Mouse (Mus musculus) thymus, postnatal 14 days (tissue): ENCODE results near the gene Drg1.
"Not testable (repeated sequence)": the region's sequence is repeated elsewhere in the genome, so short reads cannot be mapped to it uniquely, and the experiment has no call there.

Source experiments
- DNase-seq: peaks from one replicate; pipeline ENCODE4 v3.0.0; 2021

The Drg1 gene

DNA sequence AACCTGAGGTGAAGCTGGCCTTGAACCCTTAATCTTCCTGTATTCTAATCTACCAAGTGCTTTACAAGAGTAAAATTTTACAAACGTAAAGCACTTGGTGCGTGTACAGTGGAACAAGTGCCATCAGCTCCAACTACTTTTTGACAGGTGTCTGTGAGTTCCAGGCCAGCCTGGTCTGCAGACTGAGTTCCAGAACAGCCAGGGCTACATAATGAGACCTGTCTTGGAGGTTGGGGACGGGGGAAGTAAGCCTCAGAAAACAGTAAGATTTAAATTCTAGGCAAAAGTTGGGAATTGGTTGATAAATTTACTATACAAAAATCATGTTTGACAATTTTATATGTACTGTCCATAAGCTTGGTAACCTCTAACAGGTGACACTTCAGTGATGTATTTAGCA is 61.0 kb downstream of the Drg1 start:
- DNase-seq, result no peak

DNA sequence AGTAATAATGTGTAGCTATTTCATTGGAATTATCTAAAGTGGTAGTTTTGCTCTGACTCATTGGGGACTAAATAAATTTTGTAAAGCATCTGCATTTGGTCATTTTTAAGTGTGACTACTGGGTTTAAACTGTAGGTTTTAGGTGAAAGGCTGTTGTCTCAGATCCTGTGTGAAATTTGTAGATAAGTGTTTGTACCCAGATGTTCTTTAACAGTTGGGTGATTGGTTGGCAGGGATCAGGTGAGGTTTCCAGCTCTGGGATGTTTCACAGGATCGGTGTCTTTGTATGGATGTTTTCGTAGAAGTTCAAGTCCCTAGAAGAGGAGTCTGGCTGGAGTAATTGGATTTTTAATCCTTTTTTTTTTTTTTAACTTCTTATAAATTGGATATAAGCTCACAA is 62.4 kb downstream of the Drg1 start:
- no peak for DNase-seq

DNA sequence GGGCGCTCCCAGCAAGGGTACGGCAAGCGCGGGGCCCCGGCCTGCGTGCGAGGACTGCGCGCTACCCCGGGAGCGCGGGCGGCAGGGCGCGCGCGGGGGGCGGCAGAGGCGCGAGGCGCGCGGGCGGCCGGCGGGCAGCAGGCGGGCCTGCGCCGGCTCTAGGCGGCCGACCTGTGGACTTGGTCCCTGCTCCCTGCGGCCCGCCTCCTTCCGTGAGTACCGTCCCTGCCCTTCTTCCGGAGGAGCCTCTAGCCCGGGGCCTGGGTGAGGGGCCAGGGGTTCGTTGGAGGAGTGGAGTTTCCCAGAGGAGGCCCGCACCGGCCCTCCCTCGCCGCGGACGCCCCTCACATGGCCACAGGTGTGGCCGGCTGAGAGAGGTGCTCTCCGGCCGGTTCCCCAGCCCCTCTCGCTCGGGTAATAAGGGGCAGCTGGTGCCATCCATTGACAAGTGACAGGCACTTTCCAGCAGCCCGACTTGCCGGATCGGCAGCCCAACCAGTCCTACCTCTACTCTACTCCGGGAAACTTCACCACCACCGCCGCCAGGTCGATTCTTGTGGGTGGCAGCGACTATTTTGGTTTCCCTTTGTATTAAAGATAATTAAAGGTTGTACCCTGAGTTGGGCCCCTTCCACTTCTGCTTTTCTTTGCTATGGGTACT is 63.3 kb downstream of the Drg1 start:
- DNase-seq, result peak; percentile 70

DNA sequence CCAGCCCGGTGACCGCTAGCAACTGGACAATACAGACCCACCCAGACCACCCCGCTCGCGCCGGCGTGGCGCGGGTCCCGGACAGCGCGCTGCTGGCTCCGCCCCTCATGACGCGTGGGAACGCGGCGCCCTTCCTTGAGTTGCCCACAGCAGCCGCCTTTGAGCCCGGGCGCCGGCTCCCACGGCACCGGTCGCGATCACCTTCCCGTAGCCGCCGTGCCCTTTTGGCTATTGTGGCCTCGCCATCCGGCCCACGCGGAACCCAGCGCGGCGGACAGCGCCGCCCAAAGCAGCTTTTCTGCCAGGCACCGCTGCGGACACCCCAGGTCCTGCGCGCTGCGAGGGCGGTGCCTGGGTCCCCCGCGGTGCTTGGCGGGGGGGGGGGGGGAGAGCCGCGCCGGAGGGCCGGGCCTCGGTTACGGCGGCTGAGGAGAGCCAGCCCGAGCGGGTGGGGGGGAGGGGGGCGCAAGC is 63.9 kb downstream of the Drg1 start, which contains the start of gene Eif4enif1:
TSS of gene Eif4enif1 (plus strand) at position 162 of the 471 bp plus-strand sequence.
- DNase-seq, result peak; percentile 88

DNA sequence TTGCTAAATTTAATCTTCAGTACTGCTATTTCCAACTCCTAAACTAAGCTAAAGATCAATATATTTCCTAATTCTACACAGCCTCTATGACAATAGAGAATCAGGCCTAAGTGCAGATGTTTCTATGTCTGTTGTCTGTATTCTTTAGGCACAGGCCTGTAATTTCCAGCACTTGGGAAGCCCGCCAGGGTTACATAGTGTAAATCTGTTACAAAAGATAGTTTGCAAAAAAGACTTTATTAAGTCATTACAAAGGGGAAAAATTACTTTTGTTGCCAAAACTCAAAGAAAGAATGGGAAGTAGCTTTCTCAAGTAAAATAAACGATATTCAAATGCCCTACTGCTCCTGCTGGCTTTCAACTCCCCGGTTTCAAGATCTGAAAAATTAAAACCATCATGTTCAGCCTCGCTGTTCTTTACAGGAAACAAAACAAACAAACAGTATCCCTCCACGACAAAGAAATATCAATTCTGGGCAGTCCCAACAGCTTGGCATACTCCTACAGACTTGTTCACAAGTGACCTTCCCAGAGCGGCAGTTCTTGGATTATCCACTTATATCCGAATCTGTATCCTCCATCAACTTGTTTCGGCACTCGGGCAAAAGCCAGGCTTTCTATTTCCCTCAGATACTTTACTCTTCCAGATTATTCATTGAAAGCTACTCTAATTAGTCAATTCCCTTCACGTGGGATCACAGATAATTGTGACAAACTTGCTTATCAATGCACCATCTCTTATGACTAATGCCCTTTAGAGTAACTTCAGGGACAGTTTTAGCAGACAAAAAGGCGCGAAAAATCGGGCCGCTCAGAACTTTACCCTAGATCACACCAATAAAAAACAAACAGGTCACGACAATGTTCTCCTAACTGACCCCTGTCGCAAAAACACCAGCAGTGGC is 64.6 kb downstream of the Drg1 start:
- DNase-seq, result no peak

DNA sequence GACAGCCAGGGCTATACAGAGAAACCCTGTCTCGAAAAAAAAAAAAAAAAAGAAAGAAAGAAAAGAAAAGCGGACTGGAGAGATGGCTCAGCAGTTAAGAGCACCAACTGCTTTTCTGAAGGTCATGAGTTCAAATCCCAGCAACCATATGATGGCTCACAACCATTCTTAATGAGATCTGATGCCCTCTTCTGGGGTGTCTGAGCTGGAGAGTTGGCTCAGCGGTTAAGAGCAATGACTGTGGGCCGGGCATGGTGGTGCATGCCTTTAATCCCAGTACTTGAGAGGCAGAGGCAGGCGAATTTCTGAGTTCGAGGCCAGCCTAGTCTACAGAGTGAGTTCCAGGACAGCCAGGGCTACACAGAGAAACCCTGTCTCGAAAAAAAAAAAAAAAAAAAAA is 65.6 kb downstream of the Drg1 start:
- DNase-seq, result not testable (repeated sequence)

DNA sequence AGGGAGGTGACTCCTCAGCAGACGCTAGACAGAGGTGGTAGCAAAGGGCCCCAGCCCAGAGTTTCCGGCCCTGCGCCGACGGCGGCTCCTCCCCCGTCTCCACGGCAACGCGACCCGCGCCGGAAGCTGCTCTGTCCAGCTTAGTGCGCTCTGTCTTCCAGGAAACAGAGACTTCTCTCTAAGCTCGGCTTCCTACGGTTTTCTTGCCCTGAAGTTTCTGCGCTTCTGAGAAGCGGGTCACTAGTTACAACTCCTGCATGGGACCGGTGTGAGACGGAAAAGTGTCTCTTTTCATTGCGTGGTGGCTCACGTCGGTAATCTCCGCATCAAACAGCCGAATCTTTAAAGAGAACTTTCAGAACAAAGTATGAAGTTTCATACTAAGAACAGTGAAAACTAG is 72.9 kb downstream of the Drg1 start, which contains the start of gene Sfi1:
TSS of gene Sfi1 (minus strand) at position 101 of the 400 bp plus-strand sequence.
- DNase-seq, result no peak

DNA sequence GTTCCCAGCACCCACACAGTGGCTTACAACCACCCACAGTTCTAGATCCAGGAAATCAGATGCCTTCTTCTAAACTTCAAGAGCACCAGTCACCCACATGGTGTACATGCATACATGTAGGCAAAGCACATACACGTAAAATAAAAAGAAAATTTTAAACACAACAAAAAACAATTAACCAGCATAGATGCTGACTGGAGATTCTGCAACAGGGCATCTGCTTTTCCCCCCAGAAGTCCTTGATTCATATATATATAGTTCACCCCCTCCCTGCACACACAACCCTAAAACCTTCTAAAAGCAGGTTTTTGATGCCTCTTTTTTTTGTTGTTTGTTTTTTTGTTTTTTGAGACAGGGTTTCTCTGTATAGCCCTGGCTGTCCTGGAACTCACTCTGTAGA is 83.5 kb downstream of the Drg1 start:
- peak; percentile 25 for DNase-seq

DNA sequence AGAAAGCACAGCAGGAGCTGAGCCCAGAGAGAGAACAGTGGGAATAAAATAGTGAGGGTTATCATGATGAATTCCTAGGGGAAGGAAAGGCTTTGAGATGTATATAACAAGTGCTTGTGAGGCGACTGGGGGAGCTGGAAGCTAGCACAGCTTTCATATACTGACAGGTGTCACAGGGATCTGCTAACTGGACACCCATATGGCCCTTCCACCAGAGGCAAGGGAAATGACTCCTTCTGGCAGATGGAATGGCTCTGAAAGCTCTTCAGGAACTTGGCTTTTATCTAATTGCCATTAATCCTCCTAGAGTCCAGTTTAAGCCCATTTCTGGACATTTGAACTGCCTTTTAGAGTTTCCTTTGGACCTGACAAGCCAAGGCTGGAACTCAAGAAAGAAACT is 84.2 kb downstream of the Drg1 start:
- DNase-seq, result not testable (repeated sequence)

DNA sequence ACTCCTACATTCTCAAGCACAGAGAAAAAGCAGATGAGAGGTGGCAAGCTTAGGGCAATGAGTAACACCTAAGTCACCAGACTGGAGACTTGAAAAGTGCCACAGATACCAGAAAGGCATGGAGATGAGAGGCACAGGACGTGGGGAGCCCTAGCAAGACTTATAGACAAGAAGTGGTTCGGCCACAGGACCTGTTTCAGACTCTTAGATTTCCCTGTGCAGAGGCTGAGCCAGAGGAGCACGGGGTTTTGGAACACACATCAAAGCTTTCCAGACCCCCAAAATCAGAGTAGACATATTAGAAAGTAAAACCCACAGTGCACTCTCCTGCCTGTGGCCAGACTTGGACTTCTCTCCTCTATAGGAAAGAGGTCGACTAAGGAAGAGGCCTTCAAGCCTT is 85.0 kb downstream of the Drg1 start:
- peak; percentile 66 for DNase-seq

DNA sequence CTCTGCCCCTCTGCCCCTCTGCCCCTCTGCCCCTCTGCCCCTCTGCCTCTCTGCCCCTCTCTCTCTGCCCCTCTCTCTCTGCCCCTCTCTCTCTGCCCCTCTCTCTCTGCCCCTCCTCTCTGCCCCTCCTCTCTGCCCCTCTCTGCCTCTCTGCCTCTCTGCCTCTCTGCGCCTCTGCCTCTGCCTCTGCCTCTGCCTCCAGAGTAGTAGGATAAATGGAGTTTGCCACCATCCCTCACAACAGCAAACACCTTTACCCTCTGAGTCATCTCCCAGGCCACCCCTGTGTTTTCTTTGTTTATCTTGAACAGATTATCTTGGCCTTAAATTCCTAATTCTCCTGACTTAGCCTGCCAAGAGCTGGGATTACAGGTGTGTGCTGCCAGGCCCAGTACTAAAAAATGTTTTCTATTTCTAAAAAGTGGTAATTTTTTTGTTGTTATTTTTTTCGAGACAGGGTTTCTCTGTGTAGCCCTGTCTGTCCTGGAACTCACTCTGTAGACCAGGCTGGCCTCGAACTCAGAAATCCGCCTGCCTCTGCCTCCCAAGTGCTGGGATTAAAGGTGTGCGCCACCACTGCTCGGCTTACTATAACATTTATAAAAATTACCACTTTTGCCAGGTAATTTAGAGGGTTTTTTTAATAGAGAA is 85.6 kb downstream of the Drg1 start:
- not testable (repeated sequence) for DNase-seq

DNA sequence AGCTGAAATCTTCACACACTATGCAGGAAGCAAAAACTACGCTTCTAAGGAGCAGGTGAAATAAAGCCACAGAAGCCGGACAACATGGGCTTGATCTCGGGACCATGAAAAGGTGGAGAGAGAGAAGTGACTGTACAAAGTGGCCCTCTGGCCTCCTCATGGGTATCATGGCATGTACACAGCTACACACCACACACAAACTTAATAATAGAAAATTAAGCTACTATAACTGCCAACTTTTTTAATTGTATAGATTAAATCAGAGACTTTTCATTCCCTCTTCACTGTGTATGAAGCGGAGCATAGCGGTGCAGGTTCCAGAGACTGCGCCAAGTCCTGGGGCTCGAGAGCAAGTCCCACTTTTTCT is 86.5 kb downstream of the Drg1 start:
- peak; percentile 28 for DNase-seq

DNA sequence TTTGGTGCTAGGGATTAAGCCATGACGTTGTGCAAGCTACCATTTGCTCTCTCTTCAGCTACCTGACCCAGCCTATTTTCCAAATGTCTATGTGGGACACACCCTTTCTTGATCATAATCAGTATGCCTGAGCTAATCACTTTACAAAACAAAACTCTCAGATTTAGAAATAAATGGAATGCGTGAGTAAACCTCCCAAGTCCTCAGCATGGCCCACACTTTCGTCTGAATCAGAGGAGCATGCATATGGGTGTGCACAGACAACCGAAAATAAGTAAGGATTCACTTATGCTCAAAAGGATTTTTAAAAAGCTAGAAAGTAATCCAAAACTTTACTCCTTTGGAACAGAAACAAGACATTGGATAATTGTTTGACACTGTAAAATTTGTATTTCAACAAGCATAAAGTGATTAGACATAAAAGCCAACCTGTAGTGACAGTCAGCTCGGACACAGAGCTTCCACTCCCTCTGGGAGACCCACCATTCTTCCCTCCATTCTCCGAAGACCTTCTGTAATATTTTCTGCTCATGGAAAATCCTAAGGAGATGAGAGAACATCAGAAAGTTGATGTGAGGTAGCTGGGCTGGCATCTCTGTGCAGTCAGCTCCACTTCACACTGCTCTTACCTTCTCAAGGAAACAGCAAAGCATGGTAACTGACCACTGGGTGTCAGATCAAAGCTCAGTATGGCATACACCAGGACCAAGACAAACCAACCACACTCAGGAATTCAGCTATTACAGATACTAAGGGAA is 87.1 kb downstream of the Drg1 start:
- peak; percentile 36 for DNase-seq

DNA sequence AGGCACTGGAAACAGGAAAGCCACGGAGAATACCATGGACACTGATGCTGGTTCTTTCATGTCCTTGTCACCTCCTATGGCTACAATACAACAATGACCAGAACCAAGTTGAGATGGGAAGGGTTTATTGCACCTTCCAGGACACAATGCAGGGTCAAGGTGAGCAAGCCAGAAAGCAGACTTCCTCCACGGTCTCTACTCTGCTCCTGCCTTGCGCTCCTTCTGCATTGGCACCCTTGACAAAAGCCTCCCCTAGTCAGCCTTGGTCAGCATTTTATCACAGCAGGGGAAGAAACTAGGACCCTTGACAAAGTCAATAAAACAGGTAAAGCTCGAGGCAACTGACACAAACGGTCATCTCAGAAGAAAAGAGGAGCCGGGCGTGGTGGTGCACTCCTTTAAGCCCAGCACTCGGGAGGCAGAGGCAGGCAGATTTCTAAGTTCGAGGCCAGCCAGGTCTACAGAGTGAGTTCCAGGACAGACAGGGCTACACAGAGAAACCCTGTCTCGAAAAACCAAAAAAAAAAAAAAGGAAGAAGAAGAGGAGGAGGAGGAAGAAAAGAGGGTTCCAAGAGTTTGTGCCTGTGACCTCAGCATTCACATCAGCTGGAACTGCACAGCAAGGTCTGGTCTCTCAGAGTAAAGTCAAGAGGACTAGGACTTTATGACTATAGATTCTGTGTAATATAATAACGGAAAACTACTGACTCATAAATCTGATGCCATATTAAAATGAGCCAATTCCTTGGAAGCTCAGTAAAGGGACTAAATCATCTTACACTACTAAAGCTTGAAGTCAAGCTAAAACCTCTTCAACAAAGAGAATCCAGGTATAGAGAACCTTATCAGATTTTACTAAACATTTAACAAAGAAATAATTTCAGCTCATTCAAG is 92.5 kb downstream of the Drg1 start:
- peak; percentile 61 for DNase-seq

DNA sequence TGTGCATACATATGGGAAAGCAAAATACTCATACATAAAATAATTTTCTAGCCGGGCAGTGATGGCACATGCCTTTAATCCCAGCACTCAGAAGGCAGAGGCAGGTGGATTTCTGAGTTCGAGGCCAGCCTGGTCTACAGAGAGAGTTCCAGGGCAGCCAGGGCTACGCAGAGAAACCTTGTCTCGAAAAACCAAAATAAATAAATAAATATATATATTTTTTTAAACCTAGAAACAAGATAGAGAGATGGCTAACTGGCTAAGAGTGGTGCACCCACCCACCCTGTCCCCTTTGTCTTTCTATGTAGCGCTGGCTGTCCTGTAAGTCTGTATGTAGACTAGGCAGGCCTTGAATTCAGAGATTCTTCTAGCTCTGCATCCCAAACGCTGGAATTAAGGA is 93.7 kb downstream of the Drg1 start:
- not testable (repeated sequence) for DNase-seq

DNA sequence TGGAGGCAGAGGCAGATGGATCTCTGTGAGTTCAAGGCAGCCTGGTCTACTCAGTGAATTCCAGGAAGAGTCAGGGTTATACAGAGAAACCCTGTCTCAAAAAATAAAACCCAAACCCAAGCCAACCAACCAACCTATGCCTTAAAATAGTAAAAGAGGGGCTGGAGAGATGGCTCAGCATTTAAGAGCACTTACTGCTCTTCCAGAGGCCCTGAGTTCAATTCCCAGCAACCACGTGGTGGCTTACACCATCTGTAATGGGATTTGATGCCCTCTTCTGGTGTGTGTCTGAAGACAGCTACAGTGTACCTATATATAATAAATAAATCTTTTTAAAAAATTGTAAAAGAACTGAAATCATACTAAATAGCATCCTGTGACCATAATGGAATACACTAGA is 94.3 kb downstream of the Drg1 start:
- DNase-seq, result peak; percentile 48

DNA sequence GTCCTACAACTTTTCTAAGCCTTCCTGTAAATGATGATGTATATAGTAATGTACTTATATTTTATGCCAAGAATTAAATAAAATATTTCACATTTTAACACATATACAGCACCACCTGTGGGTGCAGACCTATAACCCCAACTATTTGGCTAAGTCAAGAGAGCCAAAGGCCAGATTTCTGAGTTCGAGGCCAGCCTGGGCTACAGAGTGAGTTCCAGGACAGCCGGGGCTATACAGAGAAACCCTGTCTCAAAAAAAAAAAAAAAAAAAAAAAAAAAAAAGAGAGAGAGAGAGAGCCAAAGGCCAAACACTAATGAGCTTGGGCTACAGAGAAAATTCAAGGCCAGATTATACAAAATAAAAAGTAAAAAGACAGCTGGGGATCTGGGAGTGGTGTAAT is 97.2 kb downstream of the Drg1 start:
- DNase-seq, result peak; percentile 39

DNA sequence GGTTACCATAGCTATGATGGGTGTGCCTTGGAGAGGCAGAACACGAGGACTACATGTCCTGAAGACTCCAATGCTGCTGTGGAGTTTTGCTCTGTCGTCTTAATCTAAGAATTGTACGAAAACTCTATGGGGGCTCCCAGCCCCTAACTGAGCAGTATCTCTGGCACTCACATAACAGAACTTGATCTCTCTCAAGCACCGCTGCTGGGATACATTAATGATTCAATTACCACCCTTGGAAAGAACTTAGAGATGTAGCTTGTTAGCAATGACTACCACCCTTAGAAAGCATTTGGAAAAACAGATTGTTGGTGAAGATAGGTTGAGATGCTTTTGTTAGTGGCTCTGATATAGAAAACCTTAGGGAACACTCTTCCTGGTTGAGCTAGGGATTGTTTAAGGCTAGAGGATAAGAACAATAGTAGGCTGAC is 98.6 kb downstream of the Drg1 start:
- DNase-seq, result peak; percentile 42

DNA sequence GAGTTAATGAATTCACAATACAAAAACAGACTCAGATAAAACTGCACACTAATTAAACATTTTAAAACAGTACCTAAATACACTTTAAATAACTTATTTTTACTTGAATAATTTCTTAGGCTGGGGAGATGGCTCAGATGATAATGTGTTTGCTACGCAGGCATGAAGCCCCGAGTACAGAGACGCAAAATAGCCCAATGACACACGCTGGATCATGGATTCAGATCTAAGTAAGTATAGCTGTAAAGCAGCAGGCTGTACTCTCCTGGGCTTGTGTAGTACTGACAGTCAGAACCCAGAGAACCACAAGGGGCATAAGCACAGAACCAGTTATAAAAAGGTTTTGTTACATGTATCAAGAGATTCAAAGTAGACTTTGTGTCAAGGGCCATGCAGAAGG is 99.1 kb downstream of the Drg1 start:
- DNase-seq, result not testable (repeated sequence)

DNA sequence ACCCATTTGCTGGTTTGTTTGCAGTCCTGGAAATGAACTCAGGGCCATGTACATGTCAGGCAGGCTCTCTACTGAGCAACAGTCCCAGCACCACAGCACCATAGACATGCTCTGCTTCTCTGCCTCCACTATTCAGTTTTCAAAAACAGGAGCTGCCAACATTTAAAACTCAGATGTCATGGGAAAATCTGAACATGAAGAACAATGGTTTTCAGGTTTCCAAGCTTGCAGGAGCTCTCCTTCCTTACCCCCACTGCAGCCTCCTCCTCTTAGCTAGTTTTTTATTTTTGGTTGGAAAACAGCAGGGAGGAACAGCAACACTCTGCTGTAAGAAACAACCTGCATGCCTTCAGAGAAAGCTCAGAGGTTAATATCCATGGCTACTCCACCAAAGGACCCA is 99.9 kb downstream of the Drg1 start:
- peak; percentile 18 for DNase-seq

DNA sequence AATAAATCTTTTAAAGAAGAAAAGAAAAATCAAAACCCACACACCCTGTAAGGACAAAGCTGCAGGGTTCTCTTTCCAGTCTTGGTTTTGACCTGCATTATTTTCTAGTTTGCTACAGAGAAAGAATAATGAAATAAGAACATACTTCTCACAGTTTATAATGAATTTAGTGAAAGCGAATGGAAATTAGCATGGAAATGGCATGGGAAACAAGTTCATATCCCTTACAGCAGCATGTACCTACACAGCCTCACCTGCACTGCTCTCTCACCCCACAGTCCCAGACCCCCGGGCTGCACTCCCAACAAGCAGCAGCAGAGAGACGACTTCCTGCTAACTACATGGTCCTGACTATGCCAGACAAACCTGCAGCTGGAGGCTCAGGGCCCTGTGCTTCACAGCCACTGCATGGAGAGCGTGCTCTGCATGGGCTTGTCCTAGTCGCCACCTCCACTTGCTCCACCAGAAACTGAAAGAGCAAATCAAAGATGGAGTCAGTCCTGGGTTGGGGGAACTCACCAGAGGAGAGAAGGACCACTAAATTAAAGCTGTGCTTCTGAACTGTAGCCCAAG is 100.9 kb downstream of the Drg1 start:
- not testable (repeated sequence) for DNase-seq
